Mouse (Mus musculus) cortical plate, adult 2 months (tissue): ENCODE data around the gene Gm4553.

ENCODE experiments used
- CTCF ChIP-seq: fragments of 200-500 bp; IDR thresholded peaks from 2 replicates; pipeline ENCODE4 v1.5.1; 2011; ENCODE audit warnings: mild to moderate bottlenecking, control low read depth, low read length; ENCODE audit not compliant: insufficient read depth; ENCODE audit errors: extremely low read depth
- POLR2A ChIP-seq: fragments of 200-500 bp; IDR thresholded peaks from 2 replicates; pipeline ENCODE4 v1.6.1; 2011; ENCODE audit warnings: mild to moderate bottlenecking, low read length, control low read depth; ENCODE audit not compliant: insufficient read depth; ENCODE audit errors: extremely low read depth

DNA sequence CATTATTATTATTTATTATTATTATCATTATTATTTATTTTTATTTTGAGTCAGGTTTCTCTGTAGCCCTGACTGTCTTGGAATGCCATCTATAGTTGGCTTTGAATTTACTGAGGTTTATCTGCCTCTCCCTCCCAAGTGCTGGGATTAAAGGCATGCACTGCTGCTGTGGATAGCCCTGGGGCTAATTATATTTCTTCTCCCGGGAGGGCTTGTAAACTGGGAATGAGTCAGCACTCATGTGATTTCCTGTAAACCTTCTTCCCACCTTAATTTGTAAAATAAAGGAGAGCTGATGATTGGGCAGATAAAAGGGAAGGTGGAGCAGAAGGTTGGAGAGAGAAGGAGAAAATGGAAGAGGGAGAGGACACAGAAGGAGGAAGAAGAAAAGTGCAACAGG lies 24.8 kb downstream of the Gm4553 start:
- TF ChIP-seq POLR2A (no peak), CTCF (no peak)
